Mouse (Mus musculus): ENCODE results near the gene Gm28047. TPM values are rescaled to one million over a fixed set of nuclear protein-coding genes. Genes with fewer than 3 reads are reported as not detected.

The Gm28047 gene
- polyA plus RNA-seq, 1 experiment from 2014 or later: not detected

DNA sequence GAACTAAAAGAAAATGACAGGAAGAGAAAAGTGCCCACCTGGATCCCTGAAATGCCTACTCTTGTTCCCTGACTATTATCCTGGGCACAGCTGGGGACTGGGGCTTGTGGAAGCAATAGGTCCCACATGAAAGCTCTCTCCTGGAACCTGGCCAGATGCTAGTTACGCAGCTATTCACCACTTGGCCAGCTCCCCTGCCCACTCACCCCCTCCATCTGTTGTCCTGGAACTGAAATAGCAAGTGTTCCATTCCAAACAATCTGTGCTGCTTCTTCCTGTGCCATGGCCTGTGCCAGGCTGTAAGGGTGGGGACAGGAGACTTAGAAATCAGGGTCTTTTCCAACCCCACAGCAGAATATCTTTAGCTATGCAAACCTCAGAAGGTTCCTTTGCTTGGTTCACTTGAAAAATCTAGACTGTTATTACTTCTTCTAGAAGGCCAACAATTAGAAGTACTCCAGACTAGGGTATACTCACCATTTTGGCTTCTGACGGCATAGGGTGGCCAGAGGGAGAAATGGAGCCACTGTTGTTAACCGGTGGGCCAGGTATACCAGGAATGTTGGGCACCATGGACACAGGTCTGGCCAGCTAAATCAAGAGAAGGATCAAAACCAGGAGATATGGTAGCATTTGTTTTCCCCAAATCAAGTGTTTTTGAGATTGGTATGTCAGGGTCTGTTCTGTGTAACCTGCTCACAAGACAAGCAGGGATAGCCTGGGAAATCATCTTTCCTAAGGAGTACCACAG lies 78.0 kb downstream of the Gm28047 start:
- peak; percentile 82 for ATAC-seq (replicated peaks; ENCODE audit: extremely low read depth, insufficient read depth, low FRiP score)

DNA sequence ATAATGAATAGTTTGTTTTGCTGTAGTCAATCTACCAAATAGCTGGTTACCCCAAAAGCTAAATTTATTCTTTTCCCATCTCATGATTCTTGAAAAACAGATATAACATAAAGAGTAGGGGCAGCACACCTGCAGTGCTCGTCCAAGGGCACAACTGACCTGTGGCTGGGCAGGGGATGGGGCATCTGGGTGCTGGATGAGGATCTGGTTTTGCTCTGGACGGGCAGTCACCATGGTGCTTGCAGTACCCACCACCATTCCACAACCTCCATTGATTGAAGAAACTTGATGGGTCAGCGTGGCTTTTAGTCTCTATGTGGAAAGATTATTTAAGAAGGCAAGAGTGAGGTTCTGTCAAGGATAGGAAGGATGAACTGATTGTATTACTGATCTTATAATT lies 78.6 kb downstream of the Gm28047 start:
- Histone ChIP-seq H3K27ac (ENCODE audit: low read length) (peak overlapping the region; percentile 81; the same call in 1 of the 2 replicates), H3K4me3 (ENCODE audit: low read length) (no peak overlapping the region), H3K27me3 (ENCODE audit: control insufficient read depth, insufficient read depth, low read length) (no peaks in the 10 kb centered on the region), H3K4me2 (ENCODE audit: low read depth, low read length) (no peak overlapping the region), H3K9ac (ENCODE audit: low read length) (no peak overlapping the region), H3K4me1 (ENCODE audit: control insufficient read depth, insufficient read depth, low read length) (peaks cover 12% of the 10 kb centered on the region), H3K36me3 (ENCODE audit: control insufficient read depth, insufficient read depth) (peaks cover 32% of the 10 kb centered on the region), H3K9me3 (replicated peaks; ENCODE audit: control insufficient read depth, low read length) (0 out of 2 replicates have a peak, but pooled peaks cover 3% of the 10 kb centered on the region)
- WGBS: 87% methylated on average over 3 of the region's 3 CpGs
- no peak for ATAC-seq (replicated peaks; ENCODE audit: extremely low read depth, insufficient read depth, low FRiP score)

More for the DNA sequence above, 78.0 kb downstream of the Gm28047 start:
- peak overlapping the region; percentile 81 for H3K27ac ChIP-seq (ENCODE audit: low read length)
- peaks cover 12% of the 10 kb centered on the region for H3K4me1 ChIP-seq (ENCODE audit: control insufficient read depth, insufficient read depth, low read length)
- H3K9me3 ChIP-seq (replicated peaks; ENCODE audit: control insufficient read depth, low read length): 0 out of 2 replicates have a peak, but pooled peaks cover 2% of the 10 kb centered on the region
- H3K36me3 ChIP-seq (ENCODE audit: control insufficient read depth, insufficient read depth): peaks cover 29% of the 10 kb centered on the region
- 64% methylated on average over 3 of the region's 3 CpGs for WGBS
- H3K9ac ChIP-seq (ENCODE audit: low read length): no peak overlapping the region
- H3K27me3 ChIP-seq (ENCODE audit: control insufficient read depth, insufficient read depth, low read length): no peaks in the 10 kb centered on the region
- no peak overlapping the region for H3K4me2 ChIP-seq (ENCODE audit: low read depth, low read length)
- no peak overlapping the region for H3K4me3 ChIP-seq (ENCODE audit: low read length)

DNA sequence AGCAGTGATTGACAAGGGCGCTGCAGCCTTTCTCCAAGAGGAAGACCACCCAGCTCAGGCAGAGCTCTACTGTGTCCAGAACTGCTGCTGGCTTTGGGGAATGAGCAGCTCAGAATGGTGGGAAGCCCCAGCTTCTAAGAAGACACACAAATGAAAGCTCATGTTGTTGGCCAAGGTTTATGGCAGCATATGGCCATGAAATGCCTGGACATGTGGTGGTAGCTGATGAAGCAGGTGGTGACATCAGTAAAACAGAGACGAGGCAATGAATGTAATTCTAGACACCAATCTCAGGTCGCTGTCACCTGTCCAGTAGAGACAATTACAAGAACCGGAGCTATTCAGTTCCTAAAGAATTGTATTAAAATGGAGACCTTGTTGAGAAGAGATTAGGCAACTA lies 80.1 kb downstream of the Gm28047 start:
- Histone ChIP-seq H3K36me3 (ENCODE audit: control insufficient read depth, insufficient read depth) (peaks cover 36% of the 10 kb centered on the region), H3K9me3 (replicated peaks; ENCODE audit: control insufficient read depth, low read length) (0 out of 2 replicates have a peak, but pooled peaks cover 3% of the 10 kb centered on the region), H3K4me1 (ENCODE audit: control insufficient read depth, insufficient read depth, low read length) (peaks cover 12% of the 10 kb centered on the region), H3K27me3 (ENCODE audit: control insufficient read depth, insufficient read depth, low read length) (no peaks in the 10 kb centered on the region), H3K9ac (ENCODE audit: low read length) (no peak overlapping the region), H3K4me3 (ENCODE audit: low read length) (no peak overlapping the region), H3K27ac (ENCODE audit: low read length) (no peak overlapping the region), H3K4me2 (ENCODE audit: low read depth, low read length) (no peak overlapping the region)
- 91% methylated on average over 4 of the region's 4 CpGs for WGBS
- ATAC-seq (replicated peaks; ENCODE audit: extremely low read depth, insufficient read depth, low FRiP score): no peak

DNA sequence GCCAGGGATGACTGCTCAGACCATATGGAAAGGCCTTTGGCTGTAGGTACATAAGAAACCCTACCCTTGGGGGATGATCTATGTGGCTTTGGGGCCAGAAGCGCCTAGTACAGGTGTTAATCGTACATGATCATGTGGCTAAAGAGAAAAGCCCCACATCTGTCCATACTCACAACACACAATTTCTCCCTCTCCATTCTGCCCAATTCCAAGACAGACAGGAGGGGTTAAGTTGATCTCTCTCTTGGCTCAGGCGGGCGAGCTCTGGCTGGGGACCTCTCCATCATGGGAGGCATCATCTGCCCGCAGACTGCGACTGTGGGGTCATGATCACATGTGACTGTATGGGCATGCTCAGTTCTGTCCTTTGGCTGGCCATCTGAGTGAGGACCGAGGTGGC lies 90.9 kb downstream of the Gm28047 start:
- 86% methylated on average over 7 of the region's 7 CpGs for WGBS
- no peaks in the 10 kb centered on the region for H3K27me3 ChIP-seq (ENCODE audit: control insufficient read depth, insufficient read depth, low read length)
- no peak overlapping the region for H3K4me3 ChIP-seq (ENCODE audit: low read length)
- no peak for ATAC-seq (replicated peaks; ENCODE audit: extremely low read depth, insufficient read depth, low FRiP score)
- H3K36me3 ChIP-seq (ENCODE audit: control insufficient read depth, insufficient read depth): peaks cover 55% of the 10 kb centered on the region
- H3K4me2 ChIP-seq (ENCODE audit: low read depth, low read length): no peak overlapping the region
- no peaks in the 10 kb centered on the region for H3K4me1 ChIP-seq (ENCODE audit: control insufficient read depth, insufficient read depth, low read length)
- no peak overlapping the region for H3K9ac ChIP-seq (ENCODE audit: low read length)
- no peaks in the 10 kb centered on the region for H3K9me3 ChIP-seq (replicated peaks; ENCODE audit: control insufficient read depth, low read length)
- H3K27ac ChIP-seq (ENCODE audit: low read length): no peak overlapping the region

DNA sequence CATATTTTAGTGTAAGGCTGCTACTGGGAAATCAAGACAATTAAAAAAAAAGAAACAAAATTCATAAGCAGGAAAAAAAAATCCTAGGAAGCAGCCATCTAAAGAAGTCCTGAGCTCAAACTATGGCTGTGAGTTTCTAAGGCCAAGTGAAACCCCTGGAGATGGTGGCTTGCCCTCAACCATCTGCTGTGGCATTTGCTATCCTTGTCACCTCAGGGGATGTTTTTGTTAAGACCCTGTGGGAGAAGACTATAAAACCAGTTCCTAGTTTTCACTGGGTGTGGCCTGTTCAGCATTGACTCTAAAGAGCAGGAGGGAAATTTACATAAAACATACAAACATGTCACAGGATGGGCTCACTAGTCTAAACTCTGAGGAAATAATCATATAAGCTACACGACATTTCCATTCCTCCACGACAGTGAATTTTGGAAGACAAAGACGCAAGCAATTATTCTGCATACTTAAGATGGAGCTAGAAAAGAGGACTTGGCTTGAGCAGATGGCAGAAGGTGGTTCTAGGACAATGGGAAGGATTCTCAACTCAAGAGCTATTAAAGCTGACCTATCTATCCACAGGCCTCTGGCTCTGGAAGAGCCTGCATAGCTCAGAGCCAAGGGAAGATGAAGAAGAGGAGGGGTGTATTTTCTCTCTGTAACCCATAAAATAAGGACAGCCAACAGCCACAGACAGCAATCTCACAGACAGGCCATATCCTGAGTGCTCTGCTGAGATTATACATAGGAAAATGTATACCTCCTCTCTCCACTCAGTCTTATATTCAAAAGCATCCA lies 92.6 kb downstream of the Gm28047 start:
- ATAC-seq (replicated peaks; ENCODE audit: extremely low read depth, insufficient read depth, low FRiP score): no peak
- H3K9me3 ChIP-seq (replicated peaks; ENCODE audit: control insufficient read depth, low read length): no peaks in the 10 kb centered on the region
- no peak overlapping the region for H3K27ac ChIP-seq (ENCODE audit: low read length)
- H3K4me1 ChIP-seq (ENCODE audit: control insufficient read depth, insufficient read depth, low read length): no peaks in the 10 kb centered on the region
- no peak overlapping the region for H3K4me3 ChIP-seq (ENCODE audit: low read length)
- H3K36me3 ChIP-seq (ENCODE audit: control insufficient read depth, insufficient read depth): peaks cover 61% of the 10 kb centered on the region
- H3K27me3 ChIP-seq (ENCODE audit: control insufficient read depth, insufficient read depth, low read length): no peaks in the 10 kb centered on the region
- no peak overlapping the region for H3K9ac ChIP-seq (ENCODE audit: low read length)
- H3K4me2 ChIP-seq (ENCODE audit: low read depth, low read length): no peak overlapping the region
- WGBS: 88% methylated on average over 3 of the region's 3 CpGs

DNA sequence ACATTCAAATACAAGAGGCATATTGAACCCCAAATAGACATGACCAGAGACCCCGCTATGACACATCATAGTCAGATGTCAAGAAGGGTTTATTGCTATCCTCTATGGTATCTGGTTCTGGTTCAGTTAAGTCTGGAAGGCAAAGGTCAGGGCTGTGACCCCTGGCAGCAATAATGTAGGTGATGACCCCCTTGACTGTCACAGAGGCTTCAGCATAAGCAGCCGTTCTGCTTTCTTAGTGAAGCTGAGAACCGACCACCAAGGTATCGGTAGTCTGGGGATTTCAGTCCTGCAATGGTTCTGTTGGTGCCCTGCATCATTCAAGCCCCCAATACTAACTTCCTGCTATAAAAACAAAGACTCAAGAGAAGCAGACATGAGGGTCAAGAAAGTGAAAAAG lies 93.3 kb downstream of the Gm28047 start:
- WGBS: 85% methylated on average over 4 of the region's 4 CpGs
- no peaks in the 10 kb centered on the region for H3K9me3 ChIP-seq (replicated peaks; ENCODE audit: control insufficient read depth, low read length)
- peaks cover 56% of the 10 kb centered on the region for H3K36me3 ChIP-seq (ENCODE audit: control insufficient read depth, insufficient read depth)
- H3K4me3 ChIP-seq (ENCODE audit: low read length): no peak overlapping the region
- ATAC-seq (replicated peaks; ENCODE audit: extremely low read depth, insufficient read depth, low FRiP score): no peak
- H3K4me1 ChIP-seq (ENCODE audit: control insufficient read depth, insufficient read depth, low read length): no peaks in the 10 kb centered on the region
- no peaks in the 10 kb centered on the region for H3K27me3 ChIP-seq (ENCODE audit: control insufficient read depth, insufficient read depth, low read length)
- no peak overlapping the region for H3K4me2 ChIP-seq (ENCODE audit: low read depth, low read length)
- H3K27ac ChIP-seq (ENCODE audit: low read length): no peak overlapping the region
- H3K9ac ChIP-seq (ENCODE audit: low read length): no peak overlapping the region

DNA sequence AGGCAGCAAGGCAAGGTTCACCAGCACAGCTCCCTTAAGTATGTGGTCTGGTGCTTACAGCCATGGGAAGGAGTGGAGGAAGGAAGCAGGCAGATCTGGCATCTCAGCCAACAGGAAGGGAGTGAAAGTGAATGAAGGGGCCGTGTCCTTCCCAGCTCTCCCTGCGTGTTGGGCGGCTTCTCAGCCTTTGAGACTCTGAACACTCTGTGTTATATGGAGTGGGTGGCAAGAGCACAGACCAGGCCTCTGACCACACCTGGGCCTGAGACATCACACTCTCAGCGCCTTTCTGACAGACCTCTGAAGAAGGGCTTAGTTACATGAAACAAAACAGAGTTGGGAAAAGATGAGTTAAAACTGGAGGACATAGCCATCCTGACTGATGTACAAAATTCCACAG lies 94.3 kb downstream of the Gm28047 start:
- Histone ChIP-seq H3K27ac (ENCODE audit: low read length) (no peak overlapping the region), H3K4me1 (ENCODE audit: control insufficient read depth, insufficient read depth, low read length) (no peaks in the 10 kb centered on the region), H3K27me3 (ENCODE audit: control insufficient read depth, insufficient read depth, low read length) (no peaks in the 10 kb centered on the region), H3K9ac (ENCODE audit: low read length) (no peak overlapping the region), H3K4me2 (ENCODE audit: low read depth, low read length) (no peak overlapping the region), H3K9me3 (replicated peaks; ENCODE audit: control insufficient read depth, low read length) (no peaks in the 10 kb centered on the region), H3K4me3 (ENCODE audit: low read length) (no peak overlapping the region), H3K36me3 (ENCODE audit: control insufficient read depth, insufficient read depth) (peaks cover 49% of the 10 kb centered on the region)
- 79% methylated on average over 4 of the region's 4 CpGs for WGBS
- no peak for ATAC-seq (replicated peaks; ENCODE audit: extremely low read depth, insufficient read depth, low FRiP score)

DNA sequence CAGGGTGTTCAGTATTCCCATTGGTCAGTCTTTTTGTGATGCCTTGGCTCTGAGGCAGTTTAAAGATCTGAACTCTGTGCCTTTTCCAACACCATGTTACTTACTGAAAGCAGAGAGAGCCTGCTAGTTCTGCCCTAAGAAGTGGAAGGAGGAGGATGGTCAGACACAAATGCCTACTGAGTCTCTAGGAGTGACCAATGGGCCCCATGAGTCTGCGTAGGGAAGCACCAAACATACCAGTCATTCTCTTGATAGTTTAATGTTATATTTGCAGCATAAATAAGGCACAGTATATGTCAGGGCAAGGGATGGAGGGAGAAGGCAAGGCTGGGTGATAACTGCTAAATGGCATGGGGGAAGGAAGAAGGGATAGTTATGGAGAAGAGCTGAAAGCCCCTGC lies 96.5 kb downstream of the Gm28047 start:
- no peaks in the 10 kb centered on the region for H3K9me3 ChIP-seq (replicated peaks; ENCODE audit: control insufficient read depth, low read length)
- no peaks in the 10 kb centered on the region for H3K4me1 ChIP-seq (ENCODE audit: control insufficient read depth, insufficient read depth, low read length)
- peaks cover 49% of the 10 kb centered on the region for H3K36me3 ChIP-seq (ENCODE audit: control insufficient read depth, insufficient read depth)
- H3K4me3 ChIP-seq (ENCODE audit: low read length): no peak overlapping the region
- H3K9ac ChIP-seq (ENCODE audit: low read length): no peak overlapping the region
- H3K4me2 ChIP-seq (ENCODE audit: low read depth, low read length): no peak overlapping the region
- no peaks in the 10 kb centered on the region for H3K27me3 ChIP-seq (ENCODE audit: control insufficient read depth, insufficient read depth, low read length)
- WGBS: 97% methylated on average over 1 of the region's 1 CpGs
- H3K27ac ChIP-seq (ENCODE audit: low read length): no peak overlapping the region
- no peak for ATAC-seq (replicated peaks; ENCODE audit: extremely low read depth, insufficient read depth, low FRiP score)

DNA sequence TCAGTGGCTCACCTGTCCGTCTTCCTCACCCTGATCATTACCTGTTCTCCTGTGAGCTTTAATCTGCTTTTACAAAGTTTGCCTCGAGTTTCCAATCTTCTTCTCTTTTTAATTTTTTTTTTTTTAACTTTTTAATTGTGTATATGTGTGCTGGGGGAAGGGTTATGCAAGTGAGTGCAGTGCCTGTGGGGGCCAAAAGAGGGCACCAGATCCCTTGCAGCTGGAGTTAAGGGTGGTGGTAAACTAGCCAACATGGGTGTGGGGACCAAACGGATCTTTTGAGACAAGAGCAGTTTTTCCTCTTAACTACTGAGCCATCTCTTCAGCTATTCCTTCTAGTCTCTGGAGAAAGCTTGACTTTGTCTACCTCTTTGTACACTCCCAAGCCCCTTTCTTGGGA lies 96.9 kb downstream of the Gm28047 start:
- H3K4me1 ChIP-seq (ENCODE audit: control insufficient read depth, insufficient read depth, low read length): no peaks in the 10 kb centered on the region
- H3K4me3 ChIP-seq (ENCODE audit: low read length): no peak overlapping the region
- no peaks in the 10 kb centered on the region for H3K27me3 ChIP-seq (ENCODE audit: control insufficient read depth, insufficient read depth, low read length)
- no peaks in the 10 kb centered on the region for H3K9me3 ChIP-seq (replicated peaks; ENCODE audit: control insufficient read depth, low read length)
- H3K27ac ChIP-seq (ENCODE audit: low read length): no peak overlapping the region
- WGBS: 74% methylated on average over 3 of the region's 3 CpGs
- peaks cover 47% of the 10 kb centered on the region for H3K36me3 ChIP-seq (ENCODE audit: control insufficient read depth, insufficient read depth)
- no peak for ATAC-seq (replicated peaks; ENCODE audit: extremely low read depth, insufficient read depth, low FRiP score)
- no peak overlapping the region for H3K4me2 ChIP-seq (ENCODE audit: low read depth, low read length)
- H3K9ac ChIP-seq (ENCODE audit: low read length): no peak overlapping the region

Data from heart, embryonic 16.5 days (tissue).